Mouse (Mus musculus) liver, embryonic 12.5 days (tissue): Measurements from ENCODE around the gene Atp13a5. TPM values are rescaled to one million over a fixed set of nuclear protein-coding genes. Genes with fewer than 3 reads are reported as not detected.

ENCODE experiments used
- ATAC-seq: fragments of 200-750 bp; cut with Nextera tagmentation; 2 replicates; pipeline ENCODE4 v1.8.0; 2017; ENCODE audit warnings: moderate number of reproducible peaks, mild to moderate bottlenecking, moderate library complexity
- H3K27ac ChIP-seq: fragments of 300-500 bp; sonication (generic); 2 replicates; pipeline ENCODE4 v1.5.1; 2016; ENCODE audit warnings: mild to moderate bottlenecking
- H3K27me3 ChIP-seq: fragments of 300-500 bp; sonication (generic); replicated peaks from 2 replicates; pipeline ENCODE4 v1.6.1; 2016; ENCODE audit warnings: mild to moderate bottlenecking, moderate library complexity
- H3K36me3 ChIP-seq: fragments of 300-500 bp; sonication (generic); 2 replicates; pipeline ENCODE4 v1.6.1; 2016; ENCODE audit warnings: mild to moderate bottlenecking, moderate library complexity
- H3K4me1 ChIP-seq: fragments of 300-500 bp; sonication (generic); 2 replicates; pipeline ENCODE4 v1.6.1; 2016
- H3K4me2 ChIP-seq: fragments of 300-500 bp; sonication (generic); 2 replicates; pipeline ENCODE4 v1.6.1; 2016; ENCODE audit warnings: mild to moderate bottlenecking, moderate library complexity
- H3K4me3 ChIP-seq: fragments of 300-500 bp; sonication (generic); 2 replicates; pipeline ENCODE4 v1.5.1; 2016; ENCODE audit warnings: mild to moderate bottlenecking, moderate library complexity
- H3K9ac ChIP-seq: fragments of 300-500 bp; sonication (generic); 2 replicates; pipeline ENCODE4 v1.6.1; 2016; ENCODE audit warnings: mild to moderate bottlenecking, moderate library complexity
- H3K9me3 ChIP-seq: fragments of 300-500 bp; sonication (generic); replicated peaks from 2 replicates; pipeline ENCODE4 v1.6.1; 2016; ENCODE audit warnings: mild to moderate bottlenecking, moderate library complexity
- WGBS: fragments of 180-500 bp; shearing (Covaris S2); methylation state at CpG from one replicate; pipeline ENCODE4 v1.1.7; 2016; ENCODE audit not compliant: insufficient replicate concordance; 5-methylcytosine and 5-hydroxymethylcytosine counted together
- polyA plus RNA-seq: library from polyadenylated mRNA; unstranded; fragments of >200 nt; fragmentation: Nextera tagmentation; extraction: Ambion mirVana; gene quantifications from 2 replicates; pipeline ENCODE4 v1.2.1, GENCODE M21; 2016

Atp13a5 gene
- polyA plus RNA-seq, 1 experiment from 2014 or later = not detected

GRCm38 (mm10) chr16:29315391-29315790 is 63.1 kb downstream of the Atp13a5 start:
- Histone ChIP-seq H3K27me3 (no peaks in the 10 kb centered on the region), H3K27ac (no peak overlapping the region), H3K36me3 (no peaks in the 10 kb centered on the region), H3K4me3 (no peak overlapping the region), H3K9me3 (no peaks in the 10 kb centered on the region), H3K4me2 (no peak overlapping the region), H3K9ac (no peak overlapping the region), H3K4me1 (no peaks in the 10 kb centered on the region)
- ATAC-seq = no peak
- 55% methylated on average over 3 of the region's 3 CpGs for WGBS

- Histone ChIP-seq H3K4me1 (no peaks in the 10 kb centered on the region), H3K4me3 (no peak overlapping the region), H3K36me3 (no peaks in the 10 kb centered on the region), H3K4me2 (no peak overlapping the region), H3K27me3 (no peaks in the 10 kb centered on the region), H3K9me3 (no peaks in the 10 kb centered on the region), H3K27ac (no peak overlapping the region), H3K9ac (no peak overlapping the region)
- 56% methylated on average over 3 of the region's 3 CpGs for WGBS
- no peak for ATAC-seq
Observed at GRCm38 (mm10) chr16:29314991-29315390, 63.5 kb downstream of the Atp13a5 start.

DNA sequence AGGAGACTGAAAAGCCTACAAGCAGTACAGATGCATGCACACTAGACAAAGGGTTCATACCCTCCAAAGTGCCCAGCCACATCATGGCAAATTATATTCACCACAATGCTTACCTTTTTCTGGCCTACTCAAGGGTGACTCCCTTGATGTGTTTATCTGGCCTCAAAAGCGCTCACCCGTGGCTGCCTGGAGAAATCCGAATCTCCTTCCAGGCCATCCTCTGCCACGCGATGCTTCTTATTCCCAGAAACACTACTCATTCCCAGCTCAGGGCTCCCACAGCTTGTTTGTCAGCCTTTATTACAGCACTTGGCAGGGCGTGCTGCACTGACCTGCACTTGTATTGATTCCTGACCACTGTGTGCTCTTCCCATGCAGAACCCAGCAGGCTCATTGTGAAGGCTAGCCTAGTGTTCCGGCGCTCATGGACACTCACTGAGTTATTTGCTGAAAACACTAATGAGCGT is 80.9 kb downstream of the Atp13a5 start:
- Histone ChIP-seq H3K4me2 (no peak overlapping the region), H3K36me3 (no peaks in the 10 kb centered on the region), H3K4me1 (no peaks in the 10 kb centered on the region), H3K4me3 (no peak overlapping the region), H3K9me3 (no peaks in the 10 kb centered on the region), H3K27ac (no peak overlapping the region), H3K9ac (no peak overlapping the region), H3K27me3 (no peaks in the 10 kb centered on the region)
- ATAC-seq = no peak
- 66% methylated on average over 9 of the region's 9 CpGs for WGBS

GRCm38 (mm10) chr16:29280691-29281090 is 97.8 kb downstream of the Atp13a5 start:
- Histone ChIP-seq H3K9ac (no peak overlapping the region), H3K4me2 (no peak overlapping the region), H3K4me3 (no peak overlapping the region), H3K27me3 (no peaks in the 10 kb centered on the region), H3K4me1 (no peaks in the 10 kb centered on the region), H3K9me3 (no peaks in the 10 kb centered on the region), H3K27ac (no peak overlapping the region), H3K36me3 (no peaks in the 10 kb centered on the region)
- WGBS = 62% methylated on average over 5 of the region's 5 CpGs
- ATAC-seq = no peak

GRCm38 (mm10) chr16:29254325-29254724 is 124.2 kb downstream of the Atp13a5 start:
- Histone ChIP-seq H3K36me3 (no peaks in the 10 kb centered on the region), H3K27ac (no peak overlapping the region), H3K4me3 (no peak overlapping the region), H3K9me3 (no peaks in the 10 kb centered on the region), H3K27me3 (no peaks in the 10 kb centered on the region), H3K4me1 (no peaks in the 10 kb centered on the region), H3K4me2 (no peak overlapping the region), H3K9ac (no peak overlapping the region)
- 71% methylated on average over 4 of the region's 4 CpGs for WGBS
- no peak for ATAC-seq

DNA sequence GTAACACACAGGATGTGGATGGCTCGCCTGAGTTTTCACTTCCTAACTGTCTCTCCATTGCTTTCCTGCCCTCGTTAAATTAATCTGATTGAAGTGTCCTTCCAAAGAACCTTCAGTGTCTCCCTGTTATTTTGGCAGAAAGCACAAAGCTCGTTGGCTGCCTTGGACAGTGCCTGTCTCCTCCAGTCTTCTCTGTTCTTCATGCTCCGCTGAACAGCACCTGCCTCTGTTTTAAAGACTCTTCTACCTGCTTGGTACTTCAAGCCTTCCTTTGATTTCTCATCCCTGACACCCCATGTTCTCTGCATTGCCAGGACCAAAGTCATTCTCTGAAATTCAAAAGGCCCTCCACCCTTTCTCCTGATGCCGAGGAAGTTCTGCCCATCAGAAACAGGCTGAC is 142.6 kb downstream of the Atp13a5 start:
- Histone ChIP-seq H3K4me3 (no peak overlapping the region), H3K36me3 (no peaks in the 10 kb centered on the region), H3K9ac (no peak overlapping the region), H3K4me2 (no peak overlapping the region), H3K4me1 (no peaks in the 10 kb centered on the region), H3K27ac (no peak overlapping the region), H3K9me3 (no peaks in the 10 kb centered on the region), H3K27me3 (no peaks in the 10 kb centered on the region)
- 61% methylated on average over 5 of the region's 5 CpGs for WGBS
- no peak for ATAC-seq

GRCm38 (mm10) chr16:29216395-29217295 is 161.9 kb downstream of the Atp13a5 start:
- Histone ChIP-seq H3K4me1 (no peaks in the 10 kb centered on the region), H3K4me3 (no peak overlapping the region), H3K27me3 (no peaks in the 10 kb centered on the region; the same call in 1 of the 2 replicates), H3K9me3 (no peaks in the 10 kb centered on the region), H3K36me3 (no peaks in the 10 kb centered on the region), H3K27ac (no peak overlapping the region), H3K9ac (no peak overlapping the region), H3K4me2 (no peak overlapping the region)
- ATAC-seq = no peak
- 71% methylated on average over 5 of the region's 5 CpGs for WGBS

DNA sequence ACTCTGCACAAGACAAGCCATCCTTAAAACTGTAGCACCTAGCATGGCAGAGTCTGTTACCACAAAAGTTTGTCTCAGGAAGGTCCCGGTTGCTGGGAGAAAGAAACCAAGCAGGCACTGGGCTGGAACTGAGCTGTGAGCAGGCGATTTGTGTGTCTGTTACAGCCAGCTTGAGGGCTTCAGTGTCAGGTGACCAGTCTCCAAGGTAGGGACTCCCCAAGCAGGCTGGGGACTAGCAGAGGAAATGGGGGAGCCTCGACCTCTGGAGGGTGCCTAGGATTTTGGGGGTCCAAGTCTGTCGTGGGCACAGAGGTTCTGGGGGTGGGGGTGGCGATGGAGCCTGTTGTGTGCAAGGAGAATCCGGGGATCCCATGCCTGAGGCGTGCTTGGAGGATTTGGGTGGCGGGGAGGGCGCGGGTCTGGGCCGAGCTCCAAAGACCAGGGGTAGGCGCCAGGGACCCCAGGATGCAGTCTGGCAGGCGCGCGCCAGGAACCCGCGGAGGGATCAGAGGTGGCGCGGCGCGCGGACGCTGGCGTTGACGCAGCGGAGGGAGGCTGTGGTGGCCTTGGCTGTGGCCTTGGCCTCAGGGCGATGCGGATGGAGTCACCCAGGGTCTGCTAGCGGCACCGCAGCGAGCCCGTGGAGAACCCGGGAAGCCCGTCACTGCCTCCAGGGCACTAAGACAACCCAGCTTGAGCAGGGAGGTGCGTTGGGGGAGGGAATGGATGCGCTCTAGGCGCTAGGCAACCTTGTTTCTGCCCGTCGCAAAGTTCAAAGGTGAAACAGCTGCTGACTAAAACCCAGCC is 168.7 kb downstream of the Atp13a5 start, which contains the start of gene Hrasls:
Gene Hrasls (plus strand): TSS at position 91 of the 807 bp plus-strand sequence.
- WGBS = 3% methylated on average over 39 of the region's 39 CpGs
- H3K9me3 ChIP-seq = no peaks in the 10 kb centered on the region
- H3K9ac ChIP-seq = no peak within 1 kb of the TSS
- 0 out of 2 replicates have a peak, but pooled peaks have one; percentile 51 for ATAC-seq
- H3K4me3 ChIP-seq = peak within 1 kb of the TSS; percentile 31
- no peaks in the 10 kb centered on the region for H3K36me3 ChIP-seq
- peak within 1 kb of the TSS; percentile 58 for H3K4me2 ChIP-seq
- H3K27ac ChIP-seq = no peak within 1 kb of the TSS
- peaks cover 28% of the 10 kb centered on the region for H3K27me3 ChIP-seq
- no peaks in the 10 kb centered on the region for H3K4me1 ChIP-seq

GRCm38 (mm10) chr16:29208841-29209240 is 169.7 kb downstream of the Atp13a5 start:
- Histone ChIP-seq H3K9me3 (no peaks in the 10 kb centered on the region), H3K36me3 (no peaks in the 10 kb centered on the region), H3K27ac (no peak overlapping the region), H3K4me3 (no peak overlapping the region), H3K9ac (no peak overlapping the region), H3K27me3 (peaks cover 28% of the 10 kb centered on the region), H3K4me2 (no peak overlapping the region), H3K4me1 (no peaks in the 10 kb centered on the region)
- no peak for ATAC-seq
- WGBS = 45% methylated on average over 7 of the region's 7 CpGs

DNA sequence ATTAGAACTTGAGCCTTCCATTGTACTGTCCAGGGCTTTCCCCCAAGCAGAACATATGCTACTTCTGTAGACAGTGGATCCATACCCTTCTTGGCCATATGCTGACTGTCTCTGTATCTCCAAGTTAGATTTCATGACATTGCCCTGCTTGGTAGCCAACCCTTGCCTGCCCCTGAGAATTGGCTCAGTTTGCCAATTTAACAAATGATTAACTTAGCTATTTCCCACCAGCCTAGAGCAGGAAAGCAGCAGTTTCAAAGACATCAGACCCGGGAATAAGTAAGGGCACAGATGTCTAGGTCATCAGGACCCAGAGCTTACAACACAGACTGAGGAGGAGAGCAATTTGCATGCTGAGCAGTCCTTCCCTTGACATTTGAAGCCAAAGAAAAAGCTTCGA is 173.0 kb downstream of the Atp13a5 start:
- H3K27me3 ChIP-seq = peaks cover 24% of the 10 kb centered on the region
- no peak overlapping the region for H3K4me2 ChIP-seq
- H3K9ac ChIP-seq = no peak overlapping the region
- no peak overlapping the region for H3K4me3 ChIP-seq
- no peaks in the 10 kb centered on the region for H3K4me1 ChIP-seq
- no peak overlapping the region for H3K27ac ChIP-seq
- WGBS = 43% methylated on average over 2 of the region's 2 CpGs
- ATAC-seq = no peak
- H3K9me3 ChIP-seq = no peaks in the 10 kb centered on the region
- no peaks in the 10 kb centered on the region for H3K36me3 ChIP-seq

- Histone ChIP-seq H3K4me1 (no peaks in the 10 kb centered on the region), H3K4me3 (no peak overlapping the region), H3K9ac (no peak overlapping the region), H3K9me3 (no peaks in the 10 kb centered on the region), H3K27me3 (peaks cover 17% of the 10 kb centered on the region), H3K4me2 (no peak overlapping the region), H3K36me3 (no peaks in the 10 kb centered on the region), H3K27ac (no peak overlapping the region)
- no peak for ATAC-seq
- WGBS = 69% methylated on average over 7 of the region's 7 CpGs
Observed at GRCm38 (mm10) chr16:29204875-29205274, 173.7 kb downstream of the Atp13a5 start.

DNA sequence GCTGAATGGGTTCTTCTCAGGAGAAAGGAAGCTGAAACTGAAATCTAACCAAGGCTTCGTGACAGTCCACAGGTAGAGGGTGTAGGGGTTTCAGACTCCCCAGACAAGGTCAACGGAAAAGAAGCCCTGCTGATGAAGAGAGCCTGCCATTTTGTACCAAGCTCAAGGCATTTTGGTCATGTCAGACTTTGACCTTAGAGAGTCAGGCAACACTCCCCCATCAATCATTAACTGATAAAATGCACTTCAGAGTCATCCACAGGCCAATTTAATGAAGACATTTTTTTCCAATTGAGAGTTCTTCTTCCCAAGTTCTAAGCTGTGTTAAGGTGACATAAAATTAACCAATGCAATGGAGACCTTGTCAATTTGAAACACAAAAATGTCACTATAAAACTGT is 177.4 kb downstream of the Atp13a5 start:
- Histone ChIP-seq H3K4me1 (no peaks in the 10 kb centered on the region), H3K27me3 (no peaks in the 10 kb centered on the region), H3K9ac (no peak overlapping the region), H3K4me2 (no peak overlapping the region), H3K4me3 (no peak overlapping the region), H3K36me3 (no peaks in the 10 kb centered on the region), H3K27ac (no peak overlapping the region), H3K9me3 (no peaks in the 10 kb centered on the region)
- WGBS = 56% methylated on average over 2 of the region's 2 CpGs
- no peak for ATAC-seq
